Mouse (Mus musculus) liver, adult (tissue): ENCODE data around the gene Kcnk2.

Experiments used
- GATA4 ChIP-seq: IDR thresholded peaks from 2 replicates; pipeline ENCODE4 v1.6.1; 2014; ENCODE audit warnings: mild to moderate bottlenecking, low read length; ENCODE audit not compliant: insufficient replicate concordance

The Kcnk2 gene

GRCm38 (mm10) chr1:189187737-189188390 is 214.2 kb downstream of the Kcnk2 start:
- TF ChIP-seq GATA4 = no peak

GRCm38 (mm10) chr1:189185206-189185750 is 216.8 kb downstream of the Kcnk2 start:
- TF ChIP-seq GATA4 = no peak

GRCm38 (mm10) chr1:189177746-189178145 is 224.3 kb downstream of the Kcnk2 start:
- no peak for TF ChIP-seq GATA4

GRCm38 (mm10) chr1:189173479-189173878 is 228.6 kb downstream of the Kcnk2 start:
- no peak for TF ChIP-seq GATA4

- no peak for TF ChIP-seq GATA4
Observed at GRCm38 (mm10) chr1:189171138-189171537, 230.9 kb downstream of the Kcnk2 start.

GRCm38 (mm10) chr1:189165756-189166155 is 236.3 kb downstream of the Kcnk2 start:
- no peak for TF ChIP-seq GATA4

- no peak for TF ChIP-seq GATA4
Observed at GRCm38 (mm10) chr1:189165141-189165540, 236.9 kb downstream of the Kcnk2 start.

- TF ChIP-seq GATA4 = no peak
Observed at GRCm38 (mm10) chr1:189164721-189165120, 237.4 kb downstream of the Kcnk2 start.

GRCm38 (mm10) chr1:189164241-189164640 is 237.8 kb downstream of the Kcnk2 start:
- no peak for TF ChIP-seq GATA4
